ENCODE assay signal across 11 mouse cellular contexts in the genomic region with DNA sequence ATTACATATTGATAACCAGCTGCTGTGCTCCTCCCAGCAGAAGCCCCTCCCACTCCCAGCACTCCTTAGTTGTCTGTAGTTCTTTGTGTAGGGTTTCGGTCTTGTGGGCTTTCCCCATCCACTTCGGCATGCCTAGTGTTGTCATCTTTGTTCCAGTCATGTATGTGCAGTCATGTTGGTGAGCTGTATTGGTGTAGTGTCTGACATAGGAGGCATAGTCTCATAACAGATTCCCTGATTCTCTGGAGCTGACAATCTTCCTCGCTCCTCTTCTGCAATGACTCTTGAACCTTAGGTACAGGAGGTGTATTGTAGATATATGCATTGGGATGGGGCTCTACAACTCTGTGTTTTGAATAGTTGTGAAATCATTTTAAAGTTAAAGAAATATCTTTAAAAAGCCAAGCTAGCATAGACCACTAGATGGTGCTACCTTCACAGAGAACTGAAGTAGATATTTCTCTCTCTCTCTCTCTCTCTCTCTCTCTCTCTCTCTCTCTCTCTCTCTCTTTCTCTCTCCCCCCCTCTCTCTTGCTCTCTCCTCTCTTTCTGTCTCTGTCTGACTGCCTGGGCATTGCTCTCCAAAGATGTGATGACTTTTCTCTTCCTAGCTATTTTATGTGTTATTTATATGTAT. TPM values are rescaled to one million over a fixed set of nuclear protein-coding genes. Genes with fewer than 3 reads are reported as not detected.
DNase-seq lines count a peak whose midpoint lies in the region; ATAC-seq and TF ChIP-seq lines count a peak whose summit lies in the region.
"Had no signal": no experiment of that assay in that cellular context is flagged by ENCODE, and none has a peak within 500 bp of the region (broad histone marks: within the 10 kb centered on the region; RNA-seq: fewer than 3 reads in every experiment).

No protein-coding gene starts in this region.

- H3K4me2 ChIP-seq in hindbrain, embryonic 16.5 days (ENCODE audit: low read length) = no peak overlapping the region
- H3K4me2 ChIP-seq: embryonic facial prominence, embryonic 12.5 days had no signal

- 0 out of 2 replicates have a peak, but pooled peaks have one; percentile 45 for ATAC-seq in hindbrain, embryonic 16.5 days
- no peak for ATAC-seq in erythroblast, adult 5-6 weeks (replicated peaks; ENCODE audit: low FRiP score, poor library complexity, severe bottlenecking)

- H3K4me3 ChIP-seq in layer of hippocampus, adult 2 months = no peak overlapping the region
- no peak overlapping the region for H3K4me3 ChIP-seq in ES-Bruce4 (ENCODE audit: low read depth, low read length)
- no peak overlapping the region for H3K4me3 ChIP-seq in hindbrain, embryonic 16.5 days (ENCODE audit: low read length)
- H3K4me3 ChIP-seq: embryonic facial prominence, embryonic 12.5 days had no signal

- peak; percentile 75 for TF ChIP-seq CTCF in layer of hippocampus, adult 2 months (conservative IDR thresholded peaks at IDR 0.05)
- peak; percentile 17 for TF ChIP-seq CTCF in ES-Bruce4 (IDR thresholded peaks at IDR 0.05; ENCODE audit: low read depth, low read length)

- no peaks in the 10 kb centered on the region for H3K9me3 ChIP-seq in ES-Bruce4 (replicated peaks; ENCODE audit: control insufficient read depth, insufficient read depth, low read length, poor library complexity, severe bottlenecking)
- no peaks in the 10 kb centered on the region for H3K9me3 ChIP-seq in hindbrain, embryonic 16.5 days (ENCODE audit: control insufficient read depth, low read length)
- H3K9me3 ChIP-seq: embryonic facial prominence, embryonic 12.5 days had no signal

- TF ChIP-seq EP300 in ES-Bruce4 (IDR thresholded peaks at IDR 0.05; ENCODE audit: insufficient read depth, low read depth, low read length) = no peak

- no peak overlapping the region for H3K9ac ChIP-seq in ES-Bruce4 (ENCODE audit: low read depth, poor library complexity, severe bottlenecking)
- no peak overlapping the region for H3K9ac ChIP-seq in hindbrain, embryonic 16.5 days (ENCODE audit: low read depth, low read length)
- H3K9ac ChIP-seq: embryonic facial prominence, embryonic 12.5 days had no signal

- no peaks in the 10 kb centered on the region for H3K27me3 ChIP-seq in ES-Bruce4 (ENCODE audit: control insufficient read depth, insufficient read depth, low read length, poor library complexity, severe bottlenecking)
- no peaks in the 10 kb centered on the region for H3K27me3 ChIP-seq in hindbrain, embryonic 16.5 days (replicated peaks; ENCODE audit: control insufficient read depth, insufficient read depth, low read length)
- H3K27me3 ChIP-seq: embryonic facial prominence, embryonic 12.5 days had no signal

- no peak for DNase-seq in layer of hippocampus, adult 2 months (ENCODE audit: low spot score in 2 of 2)
- no peak for DNase-seq in layer of hippocampus, adult 9-11 months
- peak; percentile 11 for DNase-seq in A20 (ENCODE audit: low read depth, low spot score)
- no peak for DNase-seq in frontal cortex, postnatal 25 days (ENCODE audit: low spot score in 2 of 2)
- DNase-seq: gastrocnemius, postnatal 25 days; heart, postnatal 4 days had no signal

- no peak overlapping the region for H3K27ac ChIP-seq in layer of hippocampus, adult 2 months
- H3K27ac ChIP-seq in ES-Bruce4 (ENCODE audit: insufficient read depth, low read length) = no peak overlapping the region
- no peak overlapping the region for H3K27ac ChIP-seq in hindbrain, embryonic 16.5 days (ENCODE audit: low read depth, low read length)
- H3K27ac ChIP-seq: embryonic facial prominence, embryonic 12.5 days had no signal

- WGBS in hindbrain, embryonic 16.5 days = 80% methylated on average over 3 of the region's 3 CpGs

- no peak for TF ChIP-seq POLR2A in ES-Bruce4 (IDR thresholded peaks at IDR 0.05; ENCODE audit: insufficient read depth, low read length)

- no peaks in the 10 kb centered on the region for H3K36me3 ChIP-seq in ES-Bruce4 (ENCODE audit: control insufficient read depth, insufficient read depth, low read length, poor library complexity, severe bottlenecking)
- H3K36me3 ChIP-seq in hindbrain, embryonic 16.5 days (ENCODE audit: control insufficient read depth, insufficient read depth, low read length) = no peaks in the 10 kb centered on the region
- H3K36me3 ChIP-seq: embryonic facial prominence, embryonic 12.5 days had no signal

- H3K4me1 ChIP-seq in ES-Bruce4 (ENCODE audit: control insufficient read depth, insufficient read depth, low read length) = no peaks in the 10 kb centered on the region
- no peaks in the 10 kb centered on the region for H3K4me1 ChIP-seq in hindbrain, embryonic 16.5 days (ENCODE audit: control insufficient read depth, insufficient read depth, low read depth, low read length)
- H3K4me1 ChIP-seq: embryonic facial prominence, embryonic 12.5 days had no signal

RNA-seq across cellular contexts. Expression of a gene that starts 9.6 kb away (rescaled TPM):
- total RNA-seq in layer of hippocampus, adult 2 months (2021) = not detected
- not detected in 2 replicates for polyA plus RNA-seq in ES-Bruce4 (2011; ENCODE audit: insufficient read depth, insufficient read length, low read depth, missing spikeins)
- not detected in 2 replicates for polyA plus RNA-seq in hindbrain, embryonic 16.5 days (2015; fragmentation: Nextera tagmentation; extraction: Ambion mirVana)
- total RNA-seq in erythroblast, adult 5-6 weeks (2015; ENCODE audit: low replicate concordance) = not detected in 2 replicates
- not detected in 2 replicates for total RNA-seq in erythroblast, adult 5-6 weeks (2017; ENCODE audit: low replicate concordance)
- total RNA-seq: gastrocnemius, postnatal 25 days; heart, postnatal 4 days had no signal
- polyA plus RNA-seq: limb, embryonic 11.5 days had no signal
